ENCODE assay signal across 11 mouse cellular contexts in genomic region chr3:115580131-115580932, GRCm38 (mm10).
DNase-seq lines count a peak whose midpoint lies in the region; ATAC-seq lines count a peak whose summit lies in the region.
"Had no signal": no experiment of that assay in that cellular context is flagged by ENCODE, and none has a peak within 500 bp of the region (broad histone marks: within the 10 kb centered on the region; RNA-seq: fewer than 3 reads in every experiment).

No protein-coding gene starts in this region.

- H3K9ac ChIP-seq in forebrain, embryonic 16.5 days (replicated peaks; ENCODE audit: low read depth, low read length) = no peak overlapping the region
- no peak overlapping the region for H3K9ac ChIP-seq in liver, embryonic 11.5 days (ENCODE audit: low read depth, low read length)
- H3K9ac ChIP-seq: liver, postnatal 0 days had no signal

- no peak overlapping the region for H3K4me2 ChIP-seq in forebrain, embryonic 16.5 days (ENCODE audit: low read length)
- H3K4me2 ChIP-seq in liver, embryonic 11.5 days = no peak overlapping the region

- H3K27ac ChIP-seq in forebrain, embryonic 16.5 days (ENCODE audit: low read length) = peak overlapping the region; percentile 48
- no peak overlapping the region for H3K27ac ChIP-seq in liver, embryonic 11.5 days (ENCODE audit: low read depth, low read length)

- no peaks in the 10 kb centered on the region for H3K36me3 ChIP-seq in forebrain, embryonic 16.5 days (ENCODE audit: control insufficient read depth, insufficient read depth)
- H3K36me3 ChIP-seq in liver, embryonic 11.5 days (ENCODE audit: control insufficient read depth, insufficient read depth, low read length) = no peaks in the 10 kb centered on the region

- H3K4me1 ChIP-seq in forebrain, embryonic 16.5 days (replicated peaks; ENCODE audit: control insufficient read depth, insufficient read depth, low read length) = peaks cover 9% of the 10 kb centered on the region
- no peaks in the 10 kb centered on the region for H3K4me1 ChIP-seq in liver, embryonic 11.5 days (replicated peaks; ENCODE audit: control insufficient read depth, insufficient read depth, low read length)

- H3K27me3 ChIP-seq in forebrain, embryonic 16.5 days (replicated peaks; ENCODE audit: control insufficient read depth, insufficient read depth, low read length) = no peaks in the 10 kb centered on the region
- H3K27me3 ChIP-seq in liver, embryonic 11.5 days (replicated peaks; ENCODE audit: control insufficient read depth, insufficient read depth, low read length) = no peaks in the 10 kb centered on the region

- H3K4me3 ChIP-seq in forebrain, embryonic 16.5 days (replicated peaks; ENCODE audit: low read length) = no peak overlapping the region
- H3K4me3 ChIP-seq in liver, embryonic 11.5 days (ENCODE audit: low read depth, low read length) = no peak overlapping the region

- DNase-seq in layer of hippocampus, adult 11-12 months (ENCODE audit: low spot score) = peak; percentile 28
- DNase-seq in layer of hippocampus, postnatal 10 days (ENCODE audit: low spot score in 2 of 2) = no peak
- DNase-seq in Muller cell, postnatal 12 days (ENCODE audit: inconsistent ontology term) = peak; percentile 56
- peak; percentile 16 for DNase-seq in mesoderm, embryonic 11.5 days (ENCODE audit: low read depth, low spot score)
- no peak for DNase-seq in liver, embryonic 11.5 days (ENCODE audit: low spot score)
- DNase-seq in heart, adult 9 months (ENCODE audit: low spot score in 2 of 2) = no peak
- DNase-seq in T-cell, adult 2 months (ENCODE audit: low spot score) = no peak
- DNase-seq: cerebellum, adult 18-20 months; liver, postnatal 0 days had no signal

- ATAC-seq in forebrain, embryonic 16.5 days = peak; percentile 97
- ATAC-seq in liver, embryonic 11.5 days (replicated peaks; ENCODE audit: low FRiP score) = no peak
- ATAC-seq: CD4-positive, CD25-positive, alpha-beta regulatory T cell, adult 4 months; liver, postnatal 0 days had no signal

- no peaks in the 10 kb centered on the region for H3K9me3 ChIP-seq in forebrain, embryonic 16.5 days (ENCODE audit: control insufficient read depth, low read length)
- H3K9me3 ChIP-seq in liver, embryonic 11.5 days (ENCODE audit: control insufficient read depth, low read length) = no peaks in the 10 kb centered on the region

- WGBS in forebrain, embryonic 16.5 days = 8% methylated on average over 4 of the region's 4 CpGs
- WGBS in liver, embryonic 11.5 days = 66% methylated on average over 4 of the region's 4 CpGs

Comparison
In these comparisons a context has a peak if more than half of its experiments do, and no peak if none do; other contexts are left out.
1. DNase-seq: peak in layer of hippocampus, adult 11-12 months (single experiment), Muller cell, postnatal 12 days (single experiment) and mesoderm, embryonic 11.5 days (single experiment); none in layer of hippocampus, postnatal 10 days (0 of 2), liver, embryonic 11.5 days (single experiment), heart, adult 9 months (0 of 2) and T-cell, adult 2 months (single experiment).